Mouse (Mus musculus): ENCODE results near the gene Lrrc3. TPM values are rescaled to one million over a fixed set of nuclear protein-coding genes. Genes with fewer than 3 reads are reported as not detected.

Gene Lrrc3
- polyA plus RNA-seq, 1 experiment from 2014 or later, result 0.01 TPM

DNA sequence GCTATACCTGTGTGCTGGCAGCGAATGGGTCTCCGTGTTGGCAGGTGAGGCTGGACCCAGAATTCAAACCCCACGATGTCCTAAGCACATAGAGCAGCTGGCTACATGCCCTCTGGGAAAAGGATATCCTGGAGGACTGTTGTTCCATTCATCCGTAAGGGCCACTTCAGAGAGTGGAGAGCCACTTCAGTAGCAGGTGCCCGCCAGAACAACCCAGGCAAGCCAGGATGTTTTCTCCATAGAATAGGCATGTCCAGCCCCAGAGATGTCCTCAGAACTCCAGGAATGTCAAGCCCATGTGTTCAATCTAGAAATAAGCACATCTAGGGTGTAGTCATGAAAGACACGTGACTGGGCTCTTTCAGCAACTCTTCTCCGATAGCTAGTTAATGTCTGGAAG lies 32.7 kb downstream of the Lrrc3 start:
- no peak for DNase-seq (ENCODE audit: low read depth, low spot score)
- ATAC-seq, result no peak
- peaks cover 8% of the 10 kb centered on the region for H3K27me3 ChIP-seq
- TF ChIP-seq CTCF (IDR thresholded peaks at IDR 0.05), result no peak
- CTCF ChIA-PET, result no interaction called here
- in situ Hi-C loops (cut with MboI; ENCODE audit: low pct_unique_long_range_greater_than_20kb), result no loop called here
- POLR2A ChIA-PET, result no interaction called here

DNA sequence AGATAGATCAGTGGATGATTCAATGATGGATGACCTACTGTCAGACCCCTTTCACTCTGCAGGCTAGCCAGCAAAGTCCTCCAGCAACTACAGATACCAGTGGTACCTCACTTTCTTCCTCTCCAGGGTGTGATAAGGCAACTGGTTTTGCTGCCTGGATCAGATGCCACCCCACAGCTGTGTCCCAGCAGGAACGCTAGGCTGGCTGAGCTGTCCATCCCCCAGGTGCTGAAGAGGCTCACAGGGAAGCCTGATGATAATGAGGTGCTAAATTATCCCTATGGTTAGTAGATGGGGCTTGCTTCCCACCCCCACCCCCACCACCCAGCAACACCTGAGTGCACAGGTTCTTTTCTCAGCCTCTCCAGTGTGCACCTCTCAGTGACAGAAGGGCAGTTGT lies 34.8 kb downstream of the Lrrc3 start:
- no peak for ATAC-seq
- no peak for TF ChIP-seq CTCF (IDR thresholded peaks at IDR 0.05)
- H3K27me3 ChIP-seq, result peaks cover 18% of the 10 kb centered on the region
- ChIA-PET CTCF (no interaction called here), POLR2A (no interaction called here)
- DNase-seq (ENCODE audit: low read depth, low spot score), result no peak
- in situ Hi-C loops (cut with MboI; ENCODE audit: low pct_unique_long_range_greater_than_20kb), result no loop called here

DNA sequence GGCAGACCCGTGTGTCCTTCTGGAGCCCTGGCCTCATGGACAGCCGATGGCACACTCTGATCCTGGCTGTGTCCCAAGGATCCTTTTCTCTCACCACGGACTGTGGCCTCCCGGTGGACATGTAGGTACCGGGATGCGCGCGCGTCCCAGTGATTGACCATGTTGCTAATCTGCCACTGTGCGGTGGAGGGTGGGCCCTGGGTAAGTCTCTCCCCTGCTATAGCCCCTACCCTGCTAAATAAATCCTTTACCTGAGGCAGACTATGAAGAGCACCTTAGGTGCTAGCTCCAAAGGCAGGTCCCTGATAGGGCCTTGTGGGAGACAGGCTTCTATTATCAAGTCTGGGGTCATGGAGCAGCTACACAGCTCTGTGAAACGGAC lies 37.6 kb downstream of the Lrrc3 start:
- CTCF ChIA-PET, result interaction anchor here (0.8 kb wide), 1 partner anchor 274 kb away, joined by 3 read pairs; no protein-coding TSS in a partner anchor
- peaks cover 28% of the 10 kb centered on the region for H3K27me3 ChIP-seq
- POLR2A ChIA-PET, result no interaction called here
- no peak for TF ChIP-seq CTCF (IDR thresholded peaks at IDR 0.05)
- DNase-seq (ENCODE audit: low read depth, low spot score), result no peak
- ATAC-seq, result no peak
- in situ Hi-C loops (cut with MboI; ENCODE audit: low pct_unique_long_range_greater_than_20kb), result no loop called here

DNA sequence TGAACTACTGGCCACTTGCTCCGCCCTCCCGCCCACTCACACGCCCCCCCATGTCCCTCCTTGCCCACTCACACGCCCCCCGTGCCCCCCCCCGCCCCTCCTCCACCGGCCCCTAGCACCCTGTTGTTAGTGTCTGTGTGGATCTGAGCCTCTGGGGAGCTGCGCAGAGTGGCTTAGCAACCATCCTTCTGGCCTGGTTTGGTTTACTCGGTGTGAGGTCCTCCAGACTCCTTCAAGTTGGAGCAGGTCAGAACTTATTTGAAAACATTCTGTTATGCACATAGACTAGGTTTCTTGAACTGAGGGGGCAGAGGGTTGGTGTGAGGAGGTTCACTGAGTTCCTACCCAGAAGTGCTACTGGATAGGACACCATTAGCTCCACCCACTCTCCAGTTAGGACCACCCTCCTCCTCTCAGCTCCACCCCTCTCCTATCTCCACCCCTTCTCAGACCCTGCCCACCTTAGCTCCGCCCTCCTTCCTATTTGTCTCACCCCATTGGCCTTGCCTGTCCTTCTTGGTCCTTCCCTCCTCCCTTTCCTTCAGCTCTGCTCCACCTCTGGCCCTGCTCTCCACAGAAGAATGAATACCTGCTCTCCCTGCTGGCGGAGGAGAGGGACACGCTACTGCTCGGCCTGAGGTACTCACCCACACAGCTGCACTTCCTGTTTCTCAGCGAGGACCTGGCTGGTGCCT lies 38.1 kb downstream of the Lrrc3 start:
- ATAC-seq (peak; percentile 21), DNase-seq (ENCODE audit: low read depth, low spot score) (no peak)
- TF ChIP-seq CTCF (IDR thresholded peaks at IDR 0.05), result no peak
- H3K27me3 ChIP-seq, result peaks cover 26% of the 10 kb centered on the region
- in situ Hi-C loops (cut with MboI; ENCODE audit: low pct_unique_long_range_greater_than_20kb), result no loop called here
- ChIA-PET CTCF (interaction anchor here (0.8 kb wide), 1 partner anchor 273 kb away, joined by 3 read pairs; no protein-coding TSS in a partner anchor), POLR2A (no interaction called here)

DNA sequence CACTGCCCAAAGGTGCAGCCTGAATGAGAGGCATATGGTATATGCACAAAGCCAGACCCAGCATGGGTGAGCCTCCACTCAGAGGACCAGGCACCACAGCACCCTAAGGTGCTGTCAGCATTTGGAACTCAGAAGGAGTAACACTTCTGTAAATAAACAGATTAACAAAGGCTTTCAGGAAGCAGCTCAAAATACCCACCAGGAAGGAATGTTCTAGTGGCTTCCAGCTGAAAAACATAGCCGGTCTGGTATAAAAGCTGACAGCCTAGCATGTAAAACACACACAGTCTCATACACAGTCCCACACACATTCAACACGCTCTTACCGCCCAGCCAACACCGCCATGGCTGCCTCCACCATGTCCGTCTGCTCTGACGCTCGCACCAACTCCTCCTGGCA lies 40.7 kb downstream of the Lrrc3 start, which contains the start of gene Gm3285:
Gene Gm3285, plus strand, starts transcription at position 301 of the 400 bp plus-strand sequence.
- TF ChIP-seq CTCF (IDR thresholded peaks at IDR 0.05), result no peak
- no peak for DNase-seq (ENCODE audit: low read depth, low spot score)
- in situ Hi-C loops (cut with MboI; ENCODE audit: low pct_unique_long_range_greater_than_20kb), result no loop called here
- ATAC-seq, result no peak
- H3K27me3 ChIP-seq, result peaks cover 20% of the 10 kb centered on the region
- ChIA-PET CTCF (no interaction called here), POLR2A (no interaction called here)

DNA sequence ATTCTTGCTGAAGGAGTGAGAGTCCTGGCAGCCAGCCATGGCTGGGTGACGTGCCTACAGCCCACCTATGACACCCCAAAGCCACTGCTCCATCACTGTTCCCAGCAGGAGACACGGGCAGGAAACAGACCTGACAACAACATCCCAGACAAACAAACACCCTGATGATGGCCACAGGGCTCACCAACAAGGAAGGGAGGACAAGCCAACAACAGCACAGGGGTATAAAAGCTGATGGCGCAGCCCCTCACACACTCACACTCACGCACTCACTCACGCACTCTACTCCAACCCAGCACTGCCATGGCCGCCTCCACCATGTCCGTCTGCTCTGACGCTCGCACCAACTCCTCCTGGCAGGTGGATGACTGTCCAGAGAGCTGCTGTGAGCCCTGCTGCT lies 49.8 kb downstream of the Lrrc3 start, which contains the start of gene Gm10318:
Gene Gm10318, plus strand, starts transcription at position 301 of the 400 bp plus-strand sequence.
- ATAC-seq, result no peak
- in situ Hi-C loops (cut with MboI; ENCODE audit: low pct_unique_long_range_greater_than_20kb), result no loop called here
- POLR2A ChIA-PET, result no interaction called here
- H3K27me3 ChIP-seq, result peaks cover 25% of the 10 kb centered on the region
- TF ChIP-seq CTCF (IDR thresholded peaks at IDR 0.05), result no peak
- CTCF ChIA-PET, result no interaction called here
- no peak for DNase-seq (ENCODE audit: low read depth, low spot score)

Other genes starting within 250 kb of the Lrrc3 start
- not detected for gene Tspear, start 216.0 kb downstream of the Lrrc3 start, polyA plus RNA-seq (2021)
- not detected for gene Gm19402, start 211.8 kb downstream of the Lrrc3 start, polyA plus RNA-seq (2021)
- gene Gm9508, start 205.3 kb downstream of the Lrrc3 start, polyA plus RNA-seq (2021), result not detected
- not detected for gene Gm10272, start 195.9 kb downstream of the Lrrc3 start, polyA plus RNA-seq (2021)
- gene Gm10024, start 191.1 kb downstream of the Lrrc3 start, polyA plus RNA-seq (2021), result not detected
- gene Gm10142, start 186.7 kb downstream of the Lrrc3 start, polyA plus RNA-seq (2021), result not detected
- gene Krtap12-1, start 181.9 kb downstream of the Lrrc3 start, polyA plus RNA-seq (2021), result not detected
- not detected for gene Gm10100, start 176.1 kb downstream of the Lrrc3 start, polyA plus RNA-seq (2021)
- not detected for gene Gm18596, start 159.9 kb downstream of the Lrrc3 start, polyA plus RNA-seq (2021)
- gene Gm9736, start 151.2 kb downstream of the Lrrc3 start, polyA plus RNA-seq (2021), result not detected
- gene Gm3233, start 142.9 kb downstream of the Lrrc3 start, polyA plus RNA-seq (2021), result not detected
- gene Gm3238, start 131.2 kb downstream of the Lrrc3 start, polyA plus RNA-seq (2021), result not detected
- not detected for gene Gm7138, start 125.6 kb downstream of the Lrrc3 start, polyA plus RNA-seq (2021)
- gene Gm3250, start 120.0 kb downstream of the Lrrc3 start, polyA plus RNA-seq (2021), result not detected
- gene Gm7137, start 114.3 kb downstream of the Lrrc3 start, polyA plus RNA-seq (2021), result not detected
- gene Gm9639, start 107.5 kb downstream of the Lrrc3 start, polyA plus RNA-seq (2021), result not detected
- gene Gm19668, start 103.4 kb downstream of the Lrrc3 start, polyA plus RNA-seq (2021), result not detected
- not detected for gene Gm9507, start 90.7 kb downstream of the Lrrc3 start, polyA plus RNA-seq (2021)
- gene Gm2696, start 87.9 kb downstream of the Lrrc3 start, polyA plus RNA-seq (2021), result not detected
- not detected for gene Krtap10-4, start 75.4 kb downstream of the Lrrc3 start, polyA plus RNA-seq (2021)
- gene Krtap10-10, start 66.6 kb downstream of the Lrrc3 start, polyA plus RNA-seq (2021), result not detected
- not detected for gene Gm36176, start 55.7 kb downstream of the Lrrc3 start, polyA plus RNA-seq (2021)
- not detected for gene Gm10318, start 49.7 kb downstream of the Lrrc3 start, polyA plus RNA-seq (2021)
- gene Gm3285, start 40.6 kb downstream of the Lrrc3 start, polyA plus RNA-seq (2021), result not detected
- gene Trpm2, start 68.0 kb upstream of the Lrrc3 start, polyA plus RNA-seq (2021), result 0.21 TPM
- gene 1810043G02Rik, start 76.0 kb upstream of the Lrrc3 start, polyA plus RNA-seq (2021), result 38.5 TPM
- gene Pfkl, start 107.5 kb upstream of the Lrrc3 start, polyA plus RNA-seq (2021), result 131 TPM
- 0.26 TPM for gene Dnmt3l, start 139.4 kb upstream of the Lrrc3 start, polyA plus RNA-seq (2021)
- 0.13 TPM for gene Aire, start 141.1 kb upstream of the Lrrc3 start, polyA plus RNA-seq (2021)
- gene Icosl, start 166.8 kb upstream of the Lrrc3 start, polyA plus RNA-seq (2021), result 3.7 TPM